Mouse (Mus musculus): Measurements from ENCODE around the gene Gm45062. TPM values are rescaled to one million over a fixed set of nuclear protein-coding genes. Genes with fewer than 3 reads are reported as not detected.
"Not testable (repeated sequence)": the region's sequence is repeated elsewhere in the genome, so short reads cannot be mapped to it uniquely, and the experiment has no call there.

Gm45062 gene
- total and polyA plus RNA-seq, 2 experiments from 2014 or later: 3.0 TPM; not detected in 1

- Histone ChIP-seq H3K27ac (ENCODE audit: low read depth) (no peak overlapping the region), H3K9ac (replicated peaks; ENCODE audit: low read depth, low read length) (no peak overlapping the region), H3K9me3 (replicated peaks; ENCODE audit: control insufficient read depth, low read length) (no peaks in the 10 kb centered on the region), H3K4me2 (ENCODE audit: low read depth, low read length) (no peak overlapping the region), H3K4me1 (ENCODE audit: control insufficient read depth, insufficient read depth) (no peaks in the 10 kb centered on the region; the same call in 1 of the 2 replicates), H3K27me3 (ENCODE audit: control insufficient read depth, insufficient read depth, low read length) (no peaks in the 10 kb centered on the region), H3K36me3 (replicated peaks; ENCODE audit: control insufficient read depth, insufficient read depth, low read length) (no peaks in the 10 kb centered on the region), H3K4me3 (ENCODE audit: low read depth, low read length) (no peak overlapping the region)
- 38% methylated on average over 4 of the region's 4 CpGs for WGBS
- 0 out of 2 replicates have a peak, but pooled peaks have one; percentile 2 for TF ChIP-seq CTCF (IDR thresholded peaks at IDR 0.05; ENCODE audit: low read depth)
- no peak for TF ChIP-seq EP300 (IDR thresholded peaks at IDR 0.05; ENCODE audit: low read depth)
- DNase-seq (ENCODE audit: low spot score) (no peak), ATAC-seq (ENCODE audit: insufficient read depth, low read depth) (no peak)
Measured at GRCm38 (mm10) chr6:8531104-8531894, 272.0 kb downstream of the Gm45062 start.

GRCm38 (mm10) chr6:8536944-8537343 is 277.7 kb downstream of the Gm45062 start:
- TF ChIP-seq EP300 (IDR thresholded peaks at IDR 0.05; ENCODE audit: low read depth) (no peak), CTCF (IDR thresholded peaks at IDR 0.05; ENCODE audit: low read depth) (no peak)
- ATAC-seq (ENCODE audit: insufficient read depth, low read depth) (no peak), DNase-seq (ENCODE audit: low spot score) (no peak)
- H3K36me3 ChIP-seq (replicated peaks; ENCODE audit: control insufficient read depth, insufficient read depth, low read length): no peaks in the 10 kb centered on the region
- no peaks in the 10 kb centered on the region for H3K4me1 ChIP-seq (ENCODE audit: control insufficient read depth, insufficient read depth)
- H3K9me3 ChIP-seq (replicated peaks; ENCODE audit: control insufficient read depth, low read length): no peaks in the 10 kb centered on the region
- H3K27ac ChIP-seq (ENCODE audit: low read depth): no peak overlapping the region
- WGBS: 79% methylated on average over 2 of the region's 2 CpGs
- no peak overlapping the region for H3K4me3 ChIP-seq (ENCODE audit: low read depth, low read length)
- H3K4me2 ChIP-seq (ENCODE audit: low read depth, low read length): no peak overlapping the region
- no peak overlapping the region for H3K9ac ChIP-seq (replicated peaks; ENCODE audit: low read depth, low read length)
- no peaks in the 10 kb centered on the region for H3K27me3 ChIP-seq (ENCODE audit: control insufficient read depth, insufficient read depth, low read length)

- not testable (repeated sequence) for H3K9ac ChIP-seq (replicated peaks; ENCODE audit: low read depth, low read length); H3K4me1 ChIP-seq (ENCODE audit: control insufficient read depth, insufficient read depth); DNase-seq (ENCODE audit: low spot score); H3K9me3 ChIP-seq (replicated peaks; ENCODE audit: control insufficient read depth, low read length); H3K36me3 ChIP-seq (replicated peaks; ENCODE audit: control insufficient read depth, insufficient read depth, low read length); H3K4me2 ChIP-seq (ENCODE audit: low read depth, low read length); ATAC-seq (ENCODE audit: insufficient read depth, low read depth); H3K27me3 ChIP-seq (ENCODE audit: control insufficient read depth, insufficient read depth, low read length); H3K27ac ChIP-seq (ENCODE audit: low read depth); H3K4me3 ChIP-seq (ENCODE audit: low read depth, low read length)
- 91% methylated on average over 3 of the region's 4 CpGs for WGBS
Measured at GRCm38 (mm10) chr6:8541531-8541930, 282.3 kb downstream of the Gm45062 start.

- Histone ChIP-seq H3K27ac (ENCODE audit: low read depth) (no peak overlapping the region), H3K4me2 (ENCODE audit: low read depth, low read length) (no peak overlapping the region), H3K27me3 (ENCODE audit: control insufficient read depth, insufficient read depth, low read length) (no peaks in the 10 kb centered on the region), H3K4me1 (ENCODE audit: control insufficient read depth, insufficient read depth) (no peaks in the 10 kb centered on the region), H3K36me3 (replicated peaks; ENCODE audit: control insufficient read depth, insufficient read depth, low read length) (peaks cover 8% of the 10 kb centered on the region; the same call in 1 of the 2 replicates), H3K9me3 (replicated peaks; ENCODE audit: control insufficient read depth, low read length) (no peaks in the 10 kb centered on the region), H3K4me3 (ENCODE audit: low read depth, low read length) (no peak overlapping the region), H3K9ac (replicated peaks; ENCODE audit: low read depth, low read length) (no peak overlapping the region)
- ATAC-seq (ENCODE audit: insufficient read depth, low read depth) (no peak), DNase-seq (ENCODE audit: low spot score) (no peak)
- TF ChIP-seq EP300 (IDR thresholded peaks at IDR 0.05; ENCODE audit: low read depth) (no peak), CTCF (IDR thresholded peaks at IDR 0.05; ENCODE audit: low read depth) (no peak)
- WGBS: 89% methylated on average over 5 of the region's 5 CpGs
Measured at GRCm38 (mm10) chr6:8544822-8545221, 285.6 kb downstream of the Gm45062 start.

- H3K36me3 ChIP-seq (replicated peaks; ENCODE audit: control insufficient read depth, insufficient read depth, low read length): peaks cover 8% of the 10 kb centered on the region; the same call in 1 of the 2 replicates
- H3K9ac ChIP-seq (replicated peaks; ENCODE audit: low read depth, low read length): no peak overlapping the region
- TF ChIP-seq CTCF (IDR thresholded peaks at IDR 0.05; ENCODE audit: low read depth): no peak
- no peaks in the 10 kb centered on the region for H3K9me3 ChIP-seq (replicated peaks; ENCODE audit: control insufficient read depth, low read length)
- no peak for ATAC-seq (ENCODE audit: insufficient read depth, low read depth)
- no peak overlapping the region for H3K4me2 ChIP-seq (ENCODE audit: low read depth, low read length)
- DNase-seq (ENCODE audit: low spot score): no peak
- H3K27ac ChIP-seq (ENCODE audit: low read depth): no peak overlapping the region
- 85% methylated on average over 7 of the region's 7 CpGs for WGBS
- no peak overlapping the region for H3K4me3 ChIP-seq (ENCODE audit: low read depth, low read length)
- H3K4me1 ChIP-seq (ENCODE audit: control insufficient read depth, insufficient read depth): no peaks in the 10 kb centered on the region
- H3K27me3 ChIP-seq (ENCODE audit: control insufficient read depth, insufficient read depth, low read length): no peaks in the 10 kb centered on the region
Measured at GRCm38 (mm10) chr6:8545780-8546179, 286.5 kb downstream of the Gm45062 start.

- no peak overlapping the region for H3K4me3 ChIP-seq (ENCODE audit: low read depth, low read length)
- no peaks in the 10 kb centered on the region for H3K4me1 ChIP-seq (ENCODE audit: control insufficient read depth, insufficient read depth)
- DNase-seq (ENCODE audit: low spot score) (no peak), ATAC-seq (ENCODE audit: insufficient read depth, low read depth) (no peak)
- TF ChIP-seq CTCF (IDR thresholded peaks at IDR 0.05; ENCODE audit: low read depth) (no peak), EP300 (IDR thresholded peaks at IDR 0.05; ENCODE audit: low read depth) (no peak)
- no peaks in the 10 kb centered on the region for H3K9me3 ChIP-seq (replicated peaks; ENCODE audit: control insufficient read depth, low read length)
- no peak overlapping the region for H3K9ac ChIP-seq (replicated peaks; ENCODE audit: low read depth, low read length)
- no peak overlapping the region for H3K4me2 ChIP-seq (ENCODE audit: low read depth, low read length)
- H3K36me3 ChIP-seq (replicated peaks; ENCODE audit: control insufficient read depth, insufficient read depth, low read length): peaks cover 7% of the 10 kb centered on the region; the same call in 1 of the 2 replicates
- H3K27me3 ChIP-seq (ENCODE audit: control insufficient read depth, insufficient read depth, low read length): no peaks in the 10 kb centered on the region
- 92% methylated on average over 2 of the region's 2 CpGs for WGBS
- no peak overlapping the region for H3K27ac ChIP-seq (ENCODE audit: low read depth)
Measured at GRCm38 (mm10) chr6:8551155-8551554, 291.9 kb downstream of the Gm45062 start.
